Comparison of ENCODE assay signal across 8 mouse cellular contexts in the genomic region with DNA sequence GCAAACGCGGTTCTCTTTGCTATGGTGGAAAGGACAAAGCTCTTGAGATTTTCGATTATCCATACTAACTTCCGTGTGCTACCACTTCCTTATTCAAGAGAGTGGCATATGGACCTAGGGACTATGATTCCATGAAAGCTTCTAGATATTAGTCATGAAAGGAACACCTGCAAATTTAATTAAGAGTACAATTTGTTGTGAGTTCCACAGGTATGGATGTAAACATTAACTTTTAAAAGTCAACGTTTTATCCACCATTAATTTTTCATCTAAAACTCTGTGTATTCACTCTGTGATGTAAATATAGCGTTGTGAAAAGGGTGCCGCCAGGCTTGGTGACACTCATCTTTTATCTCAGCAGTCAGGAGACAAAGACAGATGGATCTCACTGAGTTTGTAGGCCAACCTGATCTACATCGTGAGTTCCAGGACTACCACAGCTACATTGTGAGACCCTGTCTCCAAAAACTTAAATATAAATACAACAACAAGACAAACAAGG. TPM values are rescaled to one million over a fixed set of nuclear protein-coding genes. Genes with fewer than 3 reads are reported as not detected.
DNase-seq lines count a peak whose midpoint lies in the region; ATAC-seq and TF ChIP-seq lines count a peak whose summit lies in the region.

No protein-coding gene starts in this region.

- H3K4me3 ChIP-seq in heart, adult 2 months: peak overlapping the region; percentile 95
- peak overlapping the region; percentile 88 for H3K4me3 ChIP-seq in E14TG2a.4 (replicated peaks; ENCODE audit: low read length)
- H3K4me3 ChIP-seq in forebrain, postnatal 0 days (ENCODE audit: low read depth, low read length): peak overlapping the region; percentile 73

- WGBS in heart, adult 2 months: 8% methylated on average over 8 of the region's 8 CpGs
- WGBS in forebrain, postnatal 0 days: 16% methylated on average over 8 of the region's 8 CpGs

- no peak for ATAC-seq in forebrain, postnatal 0 days
- peak; percentile 46 for ATAC-seq in megakaryocyte, adult 5-6 weeks (ENCODE audit: poor library complexity, severe bottlenecking)

- peak overlapping the region; percentile 66 for H3K4me2 ChIP-seq in forebrain, postnatal 0 days (ENCODE audit: low read depth)

- H3K27ac ChIP-seq in heart, adult 2 months: peak overlapping the region; percentile 63; the same call in 1 of the 2 replicates
- peak overlapping the region; percentile 66; the same call in 1 of the 2 replicates for H3K27ac ChIP-seq in forebrain, postnatal 0 days (ENCODE audit: low read depth, low read length)

- H3K36me3 ChIP-seq in heart, adult 2 months (ENCODE audit: control insufficient read depth, insufficient read depth, low read length): peaks cover 3% of the 10 kb centered on the region; the same call in 1 of the 2 replicates
- peaks cover 14% of the 10 kb centered on the region for H3K36me3 ChIP-seq in E14TG2a.4 (ENCODE audit: insufficient read depth, low read length)
- H3K36me3 ChIP-seq in forebrain, postnatal 0 days (ENCODE audit: insufficient read depth): no peaks in the 10 kb centered on the region

- TF ChIP-seq EP300 in heart, adult 2 months (IDR thresholded peaks at IDR 0.05; ENCODE audit: insufficient read depth, low read depth, low read length): no peak

- H3K9me3 ChIP-seq in E14TG2a.4 (ENCODE audit: low read length): no peaks in the 10 kb centered on the region
- H3K9me3 ChIP-seq in forebrain, postnatal 0 days (ENCODE audit: low read length): no peaks in the 10 kb centered on the region

- peak overlapping the region; percentile 42; the same call in 1 of the 2 replicates for H3K9ac ChIP-seq in heart, adult 2 months (ENCODE audit: low read depth, low read length)
- H3K9ac ChIP-seq in forebrain, postnatal 0 days: peak overlapping the region; percentile 76

- peaks cover 1% of the 10 kb centered on the region for H3K4me1 ChIP-seq in heart, adult 2 months (ENCODE audit: control insufficient read depth, insufficient read depth, low read length)
- H3K4me1 ChIP-seq in E14TG2a.4 (replicated peaks; ENCODE audit: low read depth, low read length): peaks cover 24% of the 10 kb centered on the region
- 0 out of 2 replicates have a peak, but pooled peaks cover 7% of the 10 kb centered on the region for H3K4me1 ChIP-seq in forebrain, postnatal 0 days (ENCODE audit: insufficient read depth)

- TF ChIP-seq POLR2A in heart, adult 2 months (IDR thresholded peaks at IDR 0.05; ENCODE audit: insufficient read depth, low read depth, low read length): no peak

- H3K79me2 ChIP-seq in heart, adult 2 months (replicated peaks; ENCODE audit: control insufficient read depth, insufficient read depth, low read length): no peaks in the 10 kb centered on the region; the same call in none of the 2 replicates

- no peak for TF ChIP-seq CTCF in heart, adult 2 months (IDR thresholded peaks at IDR 0.05)
- TF ChIP-seq CTCF in E14TG2a.4 (conservative IDR thresholded peaks at IDR 0.05; ENCODE audit: low read length): no peak
- no peak for TF ChIP-seq CTCF in forebrain, postnatal 0 days (IDR thresholded peaks at IDR 0.05; ENCODE audit: low read depth)

- intact Hi-C loops in heart, adult 2 months (cut with DNase I): loop anchor here (5.0 kb wide), 1 partner anchor 37 kb away; the partner anchor contains the start of gene Zfp51

- no peak for DNase-seq in heart, adult 2 months
- no peak for DNase-seq in heart, adult 11 months
- no peak for DNase-seq in forebrain, postnatal 0 days
- DNase-seq in right cerebral cortex, adult 2 months (ENCODE audit: low spot score in 2 of 2): no peak
- DNase-seq in layer of hippocampus, postnatal 14 days (ENCODE audit: low spot score in 2 of 2): no peak
- DNase-seq in right cerebral cortex, postnatal 4 days: no peak

- no peaks in the 10 kb centered on the region for H3K27me3 ChIP-seq in heart, adult 2 months (ENCODE audit: control insufficient read depth, insufficient read depth, low read length)
- no peaks in the 10 kb centered on the region for H3K27me3 ChIP-seq in E14TG2a.4 (ENCODE audit: insufficient read depth, low read length)
- H3K27me3 ChIP-seq in forebrain, postnatal 0 days (ENCODE audit: insufficient read depth, low read length): no peaks in the 10 kb centered on the region

RNA-seq across cellular contexts. Expression of gene Zfp53, which starts 0.8 kb away (rescaled TPM):
- total RNA-seq in heart, adult 2 months (2021): 1 to 10 TPM; 2.0 to 2.5 TPM
- 0.55 and 1.0 TPM in 2 replicates for polyA plus RNA-seq in heart, adult 2 months (2012; rRNA removed)
- 6.2 and 6.6 TPM in 2 replicates for total RNA-seq in forebrain, postnatal 0 days (2014; rRNA removed)
- 8.0 and 11.3 TPM in 2 replicates for polyA plus RNA-seq in forebrain, postnatal 0 days (2015; fragmentation: Nextera tagmentation; extraction: Ambion mirVana)
- total RNA-seq in megakaryocyte, adult 5-6 weeks (2015): 23.9 and 25.5 TPM in 2 replicates
- total RNA-seq in megakaryocyte, adult 5-6 weeks (2017): 13.7 and 16.0 TPM in 2 replicates
- total RNA-seq in layer of hippocampus, postnatal 14 days (2021): 1 to 10 TPM; 4.0 TPM

RNA-seq across cellular contexts. Expression of gene Zfp51, which starts 39.4 kb away (rescaled TPM):
- total RNA-seq in heart, adult 2 months (2021): 1 to 10 TPM; 6.3 to 8.5 TPM
- 1.5 and 3.7 TPM in 2 replicates for polyA plus RNA-seq in heart, adult 2 months (2012; rRNA removed)
- total RNA-seq in forebrain, postnatal 0 days (2014; rRNA removed): 6.5 and 7.7 TPM in 2 replicates
- 6.0 and 6.6 TPM in 2 replicates for polyA plus RNA-seq in forebrain, postnatal 0 days (2015; fragmentation: Nextera tagmentation; extraction: Ambion mirVana)
- total RNA-seq in megakaryocyte, adult 5-6 weeks (2015): 16.3 and 19.6 TPM in 2 replicates
- total RNA-seq in megakaryocyte, adult 5-6 weeks (2017): 12.4 and 12.5 TPM in 2 replicates
- total RNA-seq in layer of hippocampus, postnatal 14 days (2021): 1 to 10 TPM; 3.8 to 3.9 TPM

RNA-seq across cellular contexts. Expression of gene Zfp52, which starts 45.8 kb away (rescaled TPM):
- total RNA-seq in heart, adult 2 months (2021): 1 to 10 TPM; 3.5 to 5.9 TPM
- polyA plus RNA-seq in heart, adult 2 months (2012; rRNA removed): 1.1 and 1.9 TPM in 2 replicates
- total RNA-seq in forebrain, postnatal 0 days (2014; rRNA removed): 3.2 and 4.9 TPM in 2 replicates
- 1.7 and 2.1 TPM in 2 replicates for polyA plus RNA-seq in forebrain, postnatal 0 days (2015; fragmentation: Nextera tagmentation; extraction: Ambion mirVana)
- total RNA-seq in megakaryocyte, adult 5-6 weeks (2015): 20.2 and 25.4 TPM in 2 replicates
- total RNA-seq in megakaryocyte, adult 5-6 weeks (2017): 31.0 and 36.1 TPM in 2 replicates
- 1 to 10 TPM; 6.9 to 7.2 TPM for total RNA-seq in layer of hippocampus, postnatal 14 days (2021)
